Mouse (Mus musculus): ENCODE measurements at regions not wholly inside any gene's neighbourhood (a gene's known extent, or its start where the extent isn't known, plus 50 kb on each side); places are given as distances from the start of the nearest gene placed in this dataset.

GRCm38 (mm10) chr12:118583829-118584628, 262.1 kb upstream of the Sp8 start:
- Histone ChIP-seq H3K9me3 (ENCODE audit: control insufficient read depth, low read length) (no peaks in the 10 kb centered on the region), H3K4me3 (ENCODE audit: low read length) (no peak overlapping the region), H3K36me3 (ENCODE audit: control insufficient read depth, insufficient read depth, low read length) (no peaks in the 10 kb centered on the region), H3K9ac (ENCODE audit: low read depth, low read length) (no peak overlapping the region), H3K27ac (ENCODE audit: low read depth, low read length) (no peak overlapping the region), H3K27me3 (replicated peaks; ENCODE audit: control insufficient read depth, insufficient read depth, low read length) (no peaks in the 10 kb centered on the region), H3K4me1 (ENCODE audit: control insufficient read depth, insufficient read depth, low read depth, low read length) (peaks cover 4% of the 10 kb centered on the region; the same call in 1 of the 2 replicates), H3K4me2 (ENCODE audit: low read length) (peak overlapping the region; percentile 11; the same call in 1 of the 2 replicates)
- 58% methylated on average over 12 of the region's 12 CpGs for WGBS
- peak; percentile 81 for ATAC-seq

GRCm38 (mm10) chr12:118569811-118570210, 268.6 kb upstream of the Sp4 start:
- Histone ChIP-seq H3K4me1 (ENCODE audit: control insufficient read depth, insufficient read depth, low read depth, low read length) (peaks cover under 1% of the 10 kb centered on the region), H3K27me3 (replicated peaks; ENCODE audit: control insufficient read depth, insufficient read depth, low read length) (no peaks in the 10 kb centered on the region), H3K4me2 (ENCODE audit: low read length) (no peak overlapping the region), H3K27ac (ENCODE audit: low read depth, low read length) (no peak overlapping the region), H3K9ac (ENCODE audit: low read depth, low read length) (no peak overlapping the region), H3K36me3 (ENCODE audit: control insufficient read depth, insufficient read depth, low read length) (no peaks in the 10 kb centered on the region), H3K4me3 (ENCODE audit: low read length) (no peak overlapping the region), H3K9me3 (ENCODE audit: control insufficient read depth, low read length) (no peaks in the 10 kb centered on the region)
- WGBS, result 88% methylated on average over 2 of the region's 2 CpGs
- ATAC-seq, result no peak

GRCm38 (mm10) chr12:118566681-118567080, 265.4 kb upstream of the Sp4 start:
- Histone ChIP-seq H3K27me3 (replicated peaks; ENCODE audit: control insufficient read depth, insufficient read depth, low read length) (no peaks in the 10 kb centered on the region), H3K4me2 (ENCODE audit: low read length) (no peak overlapping the region), H3K4me1 (ENCODE audit: control insufficient read depth, insufficient read depth, low read depth, low read length) (peaks cover 6% of the 10 kb centered on the region), H3K36me3 (ENCODE audit: control insufficient read depth, insufficient read depth, low read length) (no peaks in the 10 kb centered on the region), H3K9me3 (ENCODE audit: control insufficient read depth, low read length) (no peaks in the 10 kb centered on the region), H3K4me3 (ENCODE audit: low read length) (no peak overlapping the region), H3K9ac (ENCODE audit: low read depth, low read length) (no peak overlapping the region), H3K27ac (ENCODE audit: low read depth, low read length) (no peak overlapping the region)
- no peak for ATAC-seq

- ATAC-seq, result peak; percentile 89
- no peak overlapping the region for H3K9ac ChIP-seq (ENCODE audit: low read depth, low read length)
- H3K4me1 ChIP-seq (ENCODE audit: control insufficient read depth, insufficient read depth, low read depth, low read length), result peaks cover 6% of the 10 kb centered on the region
- H3K27me3 ChIP-seq (replicated peaks; ENCODE audit: control insufficient read depth, insufficient read depth, low read length), result no peaks in the 10 kb centered on the region
- no peak overlapping the region for H3K4me2 ChIP-seq (ENCODE audit: low read length)
- WGBS, result 16% methylated on average over 9 of the region's 9 CpGs
- H3K4me3 ChIP-seq (ENCODE audit: low read length), result no peak overlapping the region
- H3K9me3 ChIP-seq (ENCODE audit: control insufficient read depth, low read length), result no peaks in the 10 kb centered on the region
- H3K36me3 ChIP-seq (ENCODE audit: control insufficient read depth, insufficient read depth, low read length), result no peaks in the 10 kb centered on the region
- H3K27ac ChIP-seq (ENCODE audit: low read depth, low read length), result no peak overlapping the region
These were observed 263.3 kb upstream of the Sp4 start for GRCm38 (mm10) chr12:118564394-118565112.

GRCm38 (mm10) chr12:118562226-118562625, 261.0 kb upstream of the Sp4 start:
- WGBS, result 30% methylated on average over 2 of the region's 2 CpGs
- Histone ChIP-seq H3K27me3 (replicated peaks; ENCODE audit: control insufficient read depth, insufficient read depth, low read length) (no peaks in the 10 kb centered on the region), H3K4me2 (ENCODE audit: low read length) (no peak overlapping the region), H3K9me3 (ENCODE audit: control insufficient read depth, low read length) (no peaks in the 10 kb centered on the region), H3K4me3 (ENCODE audit: low read length) (no peak overlapping the region), H3K9ac (ENCODE audit: low read depth, low read length) (no peak overlapping the region), H3K4me1 (ENCODE audit: control insufficient read depth, insufficient read depth, low read depth, low read length) (peaks cover 6% of the 10 kb centered on the region), H3K36me3 (ENCODE audit: control insufficient read depth, insufficient read depth, low read length) (no peaks in the 10 kb centered on the region), H3K27ac (ENCODE audit: low read depth, low read length) (no peak overlapping the region)
- 0 out of 2 replicates have a peak, but pooled peaks have one; percentile 13 for ATAC-seq

- H3K9me3 ChIP-seq (ENCODE audit: control insufficient read depth, low read length), result no peaks in the 10 kb centered on the region
- no peaks in the 10 kb centered on the region for H3K36me3 ChIP-seq (ENCODE audit: control insufficient read depth, insufficient read depth, low read length)
- no peak for ATAC-seq
- no peaks in the 10 kb centered on the region for H3K27me3 ChIP-seq (replicated peaks; ENCODE audit: control insufficient read depth, insufficient read depth, low read length)
- no peak overlapping the region for H3K9ac ChIP-seq (ENCODE audit: low read depth, low read length)
- WGBS, result 87% methylated on average over 1 of the region's 1 CpGs
- no peaks in the 10 kb centered on the region for H3K4me1 ChIP-seq (ENCODE audit: control insufficient read depth, insufficient read depth, low read depth, low read length)
- no peak overlapping the region for H3K27ac ChIP-seq (ENCODE audit: low read depth, low read length)
- H3K4me2 ChIP-seq (ENCODE audit: low read length), result no peak overlapping the region
- H3K4me3 ChIP-seq (ENCODE audit: low read length), result no peak overlapping the region
These were observed 247.8 kb upstream of the Sp4 start for GRCm38 (mm10) chr12:118549071-118549470.

GRCm38 (mm10) chr12:118540336-118540735, 239.1 kb upstream of the Sp4 start:
- no peaks in the 10 kb centered on the region for H3K4me1 ChIP-seq (ENCODE audit: control insufficient read depth, insufficient read depth, low read depth, low read length)
- no peak overlapping the region for H3K27ac ChIP-seq (ENCODE audit: low read depth, low read length)
- no peak overlapping the region for H3K9ac ChIP-seq (ENCODE audit: low read depth, low read length)
- H3K27me3 ChIP-seq (replicated peaks; ENCODE audit: control insufficient read depth, insufficient read depth, low read length), result no peaks in the 10 kb centered on the region; the same call in 1 of the 2 replicates
- no peaks in the 10 kb centered on the region for H3K36me3 ChIP-seq (ENCODE audit: control insufficient read depth, insufficient read depth, low read length)
- H3K4me2 ChIP-seq (ENCODE audit: low read length), result no peak overlapping the region
- no peaks in the 10 kb centered on the region for H3K9me3 ChIP-seq (ENCODE audit: control insufficient read depth, low read length)
- WGBS, result 43% methylated on average over 6 of the region's 6 CpGs
- no peak for ATAC-seq
- H3K4me3 ChIP-seq (ENCODE audit: low read length), result no peak overlapping the region

GRCm38 (mm10) chr12:118530514-118530913, 229.3 kb upstream of the Sp4 start:
- Histone ChIP-seq H3K27me3 (replicated peaks; ENCODE audit: control insufficient read depth, insufficient read depth, low read length) (peaks cover 21% of the 10 kb centered on the region), H3K27ac (ENCODE audit: low read depth, low read length) (no peak overlapping the region), H3K9ac (ENCODE audit: low read depth, low read length) (no peak overlapping the region; the same call in 1 of the 2 replicates), H3K4me1 (ENCODE audit: control insufficient read depth, insufficient read depth, low read depth, low read length) (peaks cover 11% of the 10 kb centered on the region), H3K4me2 (ENCODE audit: low read length) (peak overlapping the region; percentile 69), H3K4me3 (ENCODE audit: low read length) (peak overlapping the region; percentile 38), H3K9me3 (ENCODE audit: control insufficient read depth, low read length) (no peaks in the 10 kb centered on the region), H3K36me3 (ENCODE audit: control insufficient read depth, insufficient read depth, low read length) (no peaks in the 10 kb centered on the region)
- ATAC-seq, result no peak
- 4% methylated on average over 10 of the region's 10 CpGs for WGBS

Data from hindbrain, embryonic 16.5 days (tissue).